Mouse (Mus musculus): ENCODE measurements around the gene Exosc1.

- no peak for TF ChIP-seq EP300 (IDR thresholded peaks at IDR 0.05; ENCODE audit: low read depth)
- TF ChIP-seq CTCF (IDR thresholded peaks at IDR 0.05; ENCODE audit: low read depth) = no peak
Observed at GRCm38 (mm10) chr19:41874356-41874755, 58.9 kb downstream of the Exosc1 start.

All from heart, postnatal 0 days (tissue).